Mouse (Mus musculus): ENCODE measurements around the gene Rarres2.

The Rarres2 gene

GRCm38 (mm10) chr6:48579215-48579648, 6.6 kb upstream of the Rarres2 start:
- peak; percentile 73 for DNase-seq (ENCODE audit: low read depth)

- peak; percentile 30 for DNase-seq (ENCODE audit: low read depth)
Observed at GRCm38 (mm10) chr6:48578736-48579135, 6.1 kb upstream of the Rarres2 start.

- DNase-seq (ENCODE audit: low read depth), result no peak
Observed at GRCm38 (mm10) chr6:48573981-48574380, 1.4 kb upstream of the Rarres2 start.

- DNase-seq (ENCODE audit: low read depth), result no peak
Observed at GRCm38 (mm10) chr6:48573280-48573679, 691 bp upstream of the Rarres2 start.

GRCm38 (mm10) chr6:48572014-48572413, 575 bp downstream of the Rarres2 start:
- DNase-seq (ENCODE audit: low read depth), result no peak

- DNase-seq (ENCODE audit: low read depth), result no peak
Observed at GRCm38 (mm10) chr6:48569065-48569807, 3.4 kb downstream of the Rarres2 start.

- DNase-seq (ENCODE audit: low read depth), result no peak
Observed at GRCm38 (mm10) chr6:48568036-48568984, 4.3 kb downstream of the Rarres2 start.

GRCm38 (mm10) chr6:48566312-48566711, 6.3 kb downstream of the Rarres2 start:
- peak; percentile 73 for DNase-seq (ENCODE audit: low read depth)

GRCm38 (mm10) chr6:48565693-48566310, 6.8 kb downstream of the Rarres2 start:
- no peak for DNase-seq (ENCODE audit: low read depth)

- no peak for DNase-seq (ENCODE audit: low read depth)
Observed at GRCm38 (mm10) chr6:48555956-48556355, 16.6 kb downstream of the Rarres2 start.

GRCm38 (mm10) chr6:48555104-48555890, 17.3 kb downstream of the Rarres2 start:
- peak; percentile 72 for DNase-seq (ENCODE audit: low read depth)

GRCm38 (mm10) chr6:48554280-48555103, 18.1 kb downstream of the Rarres2 start, which contains the start of gene Lrrc61:
Lrrc61 (plus strand) TSS chr6:48554796.
- DNase-seq (ENCODE audit: low read depth), result peak; percentile 100

GRCm38 (mm10) chr6:48553819-48554218, 18.8 kb downstream of the Rarres2 start:
- DNase-seq (ENCODE audit: low read depth), result peak; percentile 48

- DNase-seq (ENCODE audit: low read depth), result peak; percentile 68
Observed at GRCm38 (mm10) chr6:48552918-48553317, 19.7 kb downstream of the Rarres2 start.

GRCm38 (mm10) chr6:48548314-48548713, 24.3 kb downstream of the Rarres2 start:
- DNase-seq (ENCODE audit: low read depth), result peak; percentile 40

GRCm38 (mm10) chr6:48546858-48547257, 25.7 kb downstream of the Rarres2 start:
- DNase-seq (ENCODE audit: low read depth), result peak; percentile 86

GRCm38 (mm10) chr6:48546271-48546670, 26.3 kb downstream of the Rarres2 start:
- DNase-seq (ENCODE audit: low read depth), result peak; percentile 81

GRCm38 (mm10) chr6:48545251-48545650, 27.3 kb downstream of the Rarres2 start:
- no peak for DNase-seq (ENCODE audit: low read depth)

- DNase-seq (ENCODE audit: low read depth), result peak; percentile 57
Observed at GRCm38 (mm10) chr6:48542631-48543030, 30.0 kb downstream of the Rarres2 start.

Data from NIH3T3 (cell line).